Mouse (Mus musculus) activated CD4-positive, CD25-positive, alpha-beta regulatory T cell, adult 9 weeks (primary cell): Measurements from ENCODE around the gene Pik3c2a. TPM values are rescaled to one million over a fixed set of nuclear protein-coding genes. Genes with fewer than 3 reads are reported as not detected.

Source experiments
- polyA plus RNA-seq: library from polyadenylated mRNA; unstranded; fragments of 100-300 nt; shearing (Covaris generic); gene quantifications from one replicate; pipeline ENCODE4 v1.2.1, GENCODE M21; 2017

Gene Pik3c2a
- polyA plus RNA-seq, result 69.4 TPM

DNA sequence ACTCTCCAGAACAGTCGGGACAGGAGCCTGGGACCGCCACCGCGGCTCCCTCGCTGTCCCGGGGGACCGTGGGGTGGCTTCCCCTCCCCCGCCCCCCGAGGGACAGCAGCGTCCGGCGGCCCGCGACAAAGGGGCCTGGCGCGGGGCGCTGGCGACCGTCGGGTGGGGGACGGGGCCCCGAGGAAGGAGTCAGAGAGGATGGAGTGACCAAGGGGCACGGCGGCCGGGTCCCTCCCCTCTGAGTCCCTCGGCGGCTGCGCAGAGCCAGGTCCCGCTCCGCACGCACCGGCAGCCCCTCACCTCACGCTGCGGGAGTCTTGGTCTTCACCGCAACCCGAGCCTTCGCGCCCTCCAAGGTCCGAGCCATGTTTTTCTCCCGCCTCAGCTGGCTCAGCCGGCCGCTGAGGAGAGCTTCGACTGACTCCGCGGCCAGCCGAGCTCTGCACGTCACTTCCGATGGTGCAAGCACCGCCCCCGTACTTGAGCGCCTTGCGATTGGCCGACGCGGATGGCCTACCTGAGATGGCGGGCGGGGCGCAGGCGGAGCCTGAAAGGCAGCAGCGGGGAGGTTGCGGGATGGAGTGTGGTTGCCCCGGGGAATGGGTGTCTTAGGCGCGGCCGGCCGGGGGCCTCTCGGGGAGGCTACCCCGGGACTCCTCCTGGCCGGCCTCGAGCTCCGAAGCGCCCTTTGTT lies at the start of gene Pik3c2a:
Gene Pik3c2a, minus strand, starts transcription at position 446 of the 693 bp plus-strand sequence.

DNA sequence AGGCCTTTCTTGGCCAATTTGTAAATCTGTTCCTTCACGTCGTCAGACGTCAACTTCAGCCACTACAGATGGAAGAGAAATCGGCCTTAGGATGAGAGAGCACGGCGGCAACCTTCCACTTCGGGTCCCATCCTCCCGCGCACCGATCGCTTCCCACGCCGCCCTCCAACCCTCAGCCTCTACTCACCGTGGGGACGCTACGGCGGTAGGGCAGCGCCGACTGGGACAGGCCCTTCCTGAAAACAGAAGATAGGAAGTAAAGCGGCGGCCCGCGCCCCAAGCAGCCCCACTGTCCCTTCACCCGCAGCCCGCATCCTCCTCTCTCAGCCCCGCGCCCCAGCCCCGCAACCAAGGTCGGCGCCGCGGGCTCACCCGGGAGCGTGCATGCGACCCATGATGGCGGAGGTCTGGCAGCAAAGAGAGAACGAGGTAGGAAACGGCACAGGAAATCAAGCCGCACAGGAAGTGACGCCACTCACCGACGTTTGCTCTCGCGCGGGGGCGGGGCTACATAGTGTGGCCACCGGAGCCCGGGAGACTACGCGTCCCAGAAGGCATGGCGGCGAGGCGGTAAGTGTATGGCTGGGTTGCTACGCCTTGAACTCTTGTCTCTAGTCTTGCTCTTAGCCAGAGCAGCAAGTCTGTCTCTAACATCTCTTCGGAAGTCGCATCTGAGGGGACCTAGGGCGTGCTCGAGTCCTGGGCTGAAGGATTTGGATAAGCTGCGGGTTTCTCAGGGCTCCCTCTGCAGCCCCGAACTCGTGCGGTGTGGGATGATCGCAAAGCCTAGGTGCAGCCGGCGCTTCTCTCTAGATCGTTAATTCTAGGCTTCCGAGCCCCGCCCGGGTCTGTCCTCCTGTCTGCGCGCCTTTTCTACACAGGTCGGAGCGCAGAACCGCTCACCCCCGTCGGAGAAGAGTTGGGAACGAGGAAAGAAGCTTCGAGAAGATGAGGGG lies 109.3 kb downstream of the Pik3c2a start, which contains the start of gene Rps13:
Gene Rps13, minus strand, starts transcription at position 483 of the 956 bp plus-strand sequence.

DNA sequence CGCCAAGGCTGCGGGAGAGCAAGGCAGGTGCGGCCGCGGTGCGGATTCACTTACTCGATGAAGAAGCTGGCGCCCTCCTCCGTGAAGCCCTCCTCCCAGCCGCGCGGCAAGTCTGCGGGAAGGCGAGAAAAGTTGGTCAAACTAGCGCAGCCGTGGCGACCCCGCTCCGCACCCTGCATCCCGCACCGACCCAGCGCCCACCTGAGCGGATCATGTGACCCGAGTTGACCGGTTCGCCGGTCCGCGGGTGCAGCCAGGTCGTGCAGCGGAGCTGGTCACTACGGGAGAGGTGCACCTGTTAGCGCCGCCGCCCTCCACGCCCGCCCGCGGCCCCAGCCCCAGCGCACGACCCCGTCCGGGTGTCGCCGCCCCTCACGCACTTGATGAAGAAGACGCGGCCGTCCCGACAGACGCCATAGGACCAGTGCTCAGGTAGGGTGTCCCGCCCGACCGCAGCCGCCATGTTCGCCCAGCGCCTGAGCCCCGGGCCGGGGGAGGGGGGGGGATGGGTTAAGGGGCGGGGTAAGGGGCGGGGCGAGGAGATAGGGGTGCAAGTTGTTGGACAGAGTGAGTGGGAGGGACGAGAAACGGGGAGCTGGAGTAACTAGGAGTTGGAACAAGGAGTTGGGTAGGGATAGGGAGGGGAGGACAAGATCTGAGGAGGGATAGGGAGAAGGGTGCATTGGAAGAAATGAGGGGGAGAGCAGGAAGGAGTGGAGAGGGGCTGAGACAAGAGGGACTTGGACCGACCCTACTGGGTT lies 135.2 kb downstream of the Pik3c2a start, which contains the start of gene Plekha7:
Gene Plekha7, minus strand, starts transcription at position 506 of the 761 bp plus-strand sequence.

Other genes with a start within 250 kb of the Pik3c2a start
- 12.7 TPM for gene Plekha7, start 135.1 kb downstream of the Pik3c2a start, polyA plus RNA-seq
- 893 TPM for gene Rps13, start 109.3 kb downstream of the Pik3c2a start, polyA plus RNA-seq
- 16.0 TPM for gene Nucb2, start 60.9 kb upstream of the Pik3c2a start, polyA plus RNA-seq